Mouse (Mus musculus) 3134 (cell line): ENCODE data around the gene Zcchc13.

Source experiments
- DNase-seq: peaks from one replicate; pipeline ENCODE4 v3.0.0-alpha.2; 2011; ENCODE audit warnings: low spot score; ENCODE audit not compliant: insufficient read length; ENCODE audit errors: extremely low read depth

Zcchc13 gene

GRCm38 (mm10) chrX:103630303-103630702 is at the start of gene Zcchc13:
Gene Zcchc13, plus strand, starts transcription at chrX:103630586.
- DNase-seq, result no peak

- DNase-seq, result no peak
Measured at GRCm38 (mm10) chrX:103584262-103584661, 46.1 kb upstream of the Zcchc13 start.

GRCm38 (mm10) chrX:103592056-103592455 is 38.3 kb upstream of the Zcchc13 start:
- no peak for DNase-seq

- DNase-seq, result no peak
Measured at GRCm38 (mm10) chrX:103602553-103602952, 27.8 kb upstream of the Zcchc13 start.

GRCm38 (mm10) chrX:103604211-103604610 is 26.2 kb upstream of the Zcchc13 start:
- DNase-seq, result peak; percentile 42

GRCm38 (mm10) chrX:103605473-103605872 is 24.9 kb upstream of the Zcchc13 start:
- no peak for DNase-seq

- DNase-seq, result no peak
Measured at GRCm38 (mm10) chrX:103610401-103610800, 20.0 kb upstream of the Zcchc13 start.

GRCm38 (mm10) chrX:103611462-103611861 is 18.9 kb upstream of the Zcchc13 start:
- no peak for DNase-seq

- DNase-seq, result no peak
Measured at GRCm38 (mm10) chrX:103614700-103615233, 15.6 kb upstream of the Zcchc13 start.

GRCm38 (mm10) chrX:103615453-103615852 is 14.9 kb upstream of the Zcchc13 start:
- no peak for DNase-seq

- DNase-seq, result peak; percentile 73
Measured at GRCm38 (mm10) chrX:103616162-103616535, 14.2 kb upstream of the Zcchc13 start.

- DNase-seq, result peak; percentile 82
Measured at GRCm38 (mm10) chrX:103616536-103617404, 13.6 kb upstream of the Zcchc13 start.

- no peak for DNase-seq
Measured at GRCm38 (mm10) chrX:103617405-103618095, 12.8 kb upstream of the Zcchc13 start.

- DNase-seq, result no peak
Measured at GRCm38 (mm10) chrX:103621799-103622198, 8.6 kb upstream of the Zcchc13 start.

GRCm38 (mm10) chrX:103622260-103622934 is 8.0 kb upstream of the Zcchc13 start:
- peak; percentile 83 for DNase-seq

GRCm38 (mm10) chrX:103622935-103623280 is 7.5 kb upstream of the Zcchc13 start:
- no peak for DNase-seq

GRCm38 (mm10) chrX:103623411-103623845 is 7.0 kb upstream of the Zcchc13 start:
- DNase-seq, result no peak

GRCm38 (mm10) chrX:103624426-103625168 is 5.8 kb upstream of the Zcchc13 start:
- DNase-seq, result no peak

GRCm38 (mm10) chrX:103628890-103629289 is 1.5 kb upstream of the Zcchc13 start:
- DNase-seq, result no peak

GRCm38 (mm10) chrX:103633895-103634294 is 3.5 kb downstream of the Zcchc13 start:
- no peak for DNase-seq
